Mouse (Mus musculus) erythroid progenitor cell, adult 5-6 weeks (primary cell): Measurements from ENCODE around the gene Wdr76. TPM values are rescaled to one million over a fixed set of nuclear protein-coding genes. Genes with fewer than 3 reads are reported as not detected.
"Not testable (repeated sequence)": the region's sequence is repeated elsewhere in the genome, so short reads cannot be mapped to it uniquely, and the experiment has no call there.

Experiments
- ATAC-seq: replicated peaks from 2 replicates; pipeline ENCODE4 v1.8.0; 2016; ENCODE audit warnings: moderate number of reproducible peaks, mild to moderate bottlenecking, moderate TSS enrichment, inconsistent platforms; ENCODE audit not compliant: poor library complexity, low FRiP score, severe bottlenecking
- total RNA-seq, 2 experiments: library from RNA; stranded (forward) in 1 of 2; stranded (reverse) in 1 of 2; fragments of 150-400 nt in 1 of 2; fragments of 186-747, 209-891 nt in 1 of 2; gene quantifications; 2 replicates each; pipeline versions ENCODE4 v1.2.3 to v1.2.4; 2015 to 2017; ENCODE audit warnings: low replicate concordance in 2 of 2

The Wdr76 gene
- total RNA-seq, 2 experiments from 2014 or later, result 35.3 to 39.0 TPM

DNA sequence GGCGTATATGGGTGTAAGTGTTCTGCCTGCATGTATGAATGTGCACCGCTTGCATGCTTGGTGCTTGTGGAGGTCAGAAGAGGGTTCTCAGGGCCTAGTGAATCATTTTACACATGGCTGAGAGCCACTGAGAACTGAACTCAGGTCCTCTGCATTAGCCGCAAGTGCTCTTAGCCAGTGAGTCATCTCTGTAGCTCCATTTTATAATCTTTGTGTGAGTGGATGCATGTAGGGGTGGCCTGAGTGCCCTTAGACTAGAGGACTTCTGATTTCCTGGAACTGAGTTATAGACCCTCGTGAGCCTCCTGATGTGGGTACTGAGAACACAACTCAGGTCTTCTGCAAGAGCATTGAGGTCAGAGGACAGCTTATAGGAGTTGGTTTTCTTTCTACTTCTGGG, 7.7 kb downstream of the Wdr76 start:
- no peak for ATAC-seq

GRCm38 (mm10) chr2:121518106-121518505, 11.6 kb downstream of the Wdr76 start:
- no peak for ATAC-seq

GRCm38 (mm10) chr2:121518711-121519110, 12.2 kb downstream of the Wdr76 start:
- ATAC-seq, result not testable (repeated sequence)

GRCm38 (mm10) chr2:121522006-121522405, 15.5 kb downstream of the Wdr76 start:
- no peak for ATAC-seq

DNA sequence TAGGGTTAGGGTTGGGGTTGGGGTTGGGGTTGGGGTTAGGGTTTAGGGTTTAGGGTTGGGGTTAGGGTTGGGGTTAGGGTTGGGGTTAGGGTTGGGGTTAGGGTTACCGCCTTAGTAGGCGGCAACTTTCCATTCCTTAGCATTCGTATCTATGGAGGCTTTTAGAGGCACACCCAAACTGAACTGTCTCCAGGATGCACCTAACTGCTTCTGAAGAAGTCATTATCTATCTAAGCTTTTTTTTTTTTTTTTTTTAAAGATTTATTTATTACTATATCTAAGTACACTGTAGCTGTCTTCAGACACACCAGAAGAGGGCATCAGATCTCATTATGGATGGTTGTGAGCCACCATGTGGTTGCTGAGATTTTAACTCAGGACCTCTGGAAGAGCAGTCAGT, 16.3 kb downstream of the Wdr76 start:
- not testable (repeated sequence) for ATAC-seq

GRCm38 (mm10) chr2:121525056-121525455, 18.5 kb downstream of the Wdr76 start:
- no peak for ATAC-seq

- no peak for ATAC-seq
Observed at GRCm38 (mm10) chr2:121544829-121545228, 38.3 kb downstream of the Wdr76 start.

- ATAC-seq, result no peak
Observed at GRCm38 (mm10) chr2:121549630-121550029, 43.1 kb downstream of the Wdr76 start.

DNA sequence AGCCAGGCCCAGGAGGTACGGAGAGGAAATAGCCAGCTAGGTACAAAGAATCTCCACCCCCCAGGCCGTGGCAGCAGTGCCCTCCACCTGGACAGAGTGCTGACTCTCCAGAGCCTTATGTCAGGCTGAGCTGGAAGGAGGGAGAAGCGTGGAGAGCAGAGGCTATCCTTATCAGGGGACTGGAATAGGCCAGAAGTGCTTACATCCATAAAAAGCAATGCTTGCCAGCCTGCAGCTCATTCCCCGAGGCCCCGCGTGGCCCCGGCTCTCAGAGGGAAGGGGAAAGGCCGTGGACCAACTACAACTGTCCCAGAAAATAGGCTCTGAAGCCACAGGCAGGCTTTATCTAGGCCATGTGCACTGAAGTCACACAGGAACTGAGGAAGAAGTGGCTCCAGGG, 44.7 kb downstream of the Wdr76 start:
- ATAC-seq, result no peak

DNA sequence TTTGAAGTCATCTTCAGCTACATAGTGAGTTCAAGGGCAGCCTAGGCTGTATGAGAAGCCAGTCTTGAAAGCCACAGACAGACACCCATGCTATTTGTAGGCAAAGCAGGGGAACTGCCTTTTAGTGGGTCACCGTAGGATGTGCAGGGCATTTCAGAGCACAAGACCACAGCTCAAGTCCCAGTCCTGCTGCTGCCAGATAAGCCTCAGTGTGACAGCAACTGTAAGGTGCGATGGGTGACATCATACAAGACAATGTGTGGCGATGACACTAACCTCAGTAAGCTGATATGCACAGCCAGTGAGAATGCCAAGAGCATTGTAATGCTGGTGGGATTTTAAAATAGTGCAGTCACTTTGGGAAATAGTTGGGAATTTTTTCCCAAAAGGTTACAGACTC, 56.6 kb downstream of the Wdr76 start:
- no peak for ATAC-seq

DNA sequence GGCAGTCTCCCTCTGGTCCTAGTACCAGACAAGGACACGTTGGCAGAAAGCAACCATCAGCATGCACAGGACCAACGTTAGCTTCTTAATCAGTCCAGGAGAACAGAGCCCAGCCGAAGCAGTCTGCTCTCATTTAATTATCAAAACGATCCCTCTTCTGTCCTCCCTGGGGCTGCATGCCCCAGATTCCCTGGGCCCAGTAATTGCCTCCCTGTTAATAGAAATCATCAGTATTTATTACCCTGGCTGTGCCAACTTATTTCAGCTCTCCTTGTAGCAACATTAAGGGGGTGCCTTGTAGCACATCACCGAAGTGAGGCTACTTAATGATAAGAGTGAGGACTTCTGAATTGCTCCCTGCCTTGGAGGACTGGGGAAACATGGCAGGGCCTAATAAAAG, 59.4 kb downstream of the Wdr76 start:
- no peak for ATAC-seq

- ATAC-seq, result no peak
Observed at GRCm38 (mm10) chr2:121570049-121570448, 63.5 kb downstream of the Wdr76 start.

DNA sequence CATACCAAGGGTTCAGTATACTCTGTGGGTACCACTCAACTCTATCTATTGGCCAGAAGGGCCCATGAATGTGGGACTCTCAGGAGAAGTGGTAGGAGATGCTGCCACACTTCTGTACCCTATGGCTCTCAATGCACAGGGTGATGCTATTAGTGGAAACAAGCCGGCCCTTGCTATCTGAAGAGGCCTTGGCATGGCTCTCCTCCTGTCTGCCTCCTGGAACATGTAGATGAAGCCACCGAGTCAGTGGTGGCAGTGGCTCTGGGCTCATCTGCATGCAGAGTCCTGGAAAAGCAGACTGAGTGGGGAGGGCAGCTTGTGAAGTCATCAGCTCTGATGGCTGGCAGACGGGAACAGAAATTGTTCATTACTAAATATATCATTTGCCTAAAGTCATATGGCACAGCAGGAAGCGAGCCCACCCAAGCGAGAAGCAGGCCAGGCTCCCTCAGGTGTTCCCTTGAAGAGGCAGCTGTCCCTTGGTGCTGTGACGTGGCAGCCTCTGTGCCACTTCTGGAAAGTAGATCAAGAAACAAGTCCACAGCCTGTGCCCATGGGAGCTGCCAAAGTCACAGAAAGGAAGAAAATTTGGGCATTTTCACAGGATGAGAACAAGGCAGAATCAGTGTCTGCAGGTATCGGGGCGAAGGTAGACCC, 64.6 kb downstream of the Wdr76 start:
- no peak for ATAC-seq

- peak; percentile 69 for ATAC-seq
Observed at GRCm38 (mm10) chr2:121571780-121572179, 65.3 kb downstream of the Wdr76 start.

- no peak for ATAC-seq
Observed at GRCm38 (mm10) chr2:121574066-121574630, 67.6 kb downstream of the Wdr76 start.

DNA sequence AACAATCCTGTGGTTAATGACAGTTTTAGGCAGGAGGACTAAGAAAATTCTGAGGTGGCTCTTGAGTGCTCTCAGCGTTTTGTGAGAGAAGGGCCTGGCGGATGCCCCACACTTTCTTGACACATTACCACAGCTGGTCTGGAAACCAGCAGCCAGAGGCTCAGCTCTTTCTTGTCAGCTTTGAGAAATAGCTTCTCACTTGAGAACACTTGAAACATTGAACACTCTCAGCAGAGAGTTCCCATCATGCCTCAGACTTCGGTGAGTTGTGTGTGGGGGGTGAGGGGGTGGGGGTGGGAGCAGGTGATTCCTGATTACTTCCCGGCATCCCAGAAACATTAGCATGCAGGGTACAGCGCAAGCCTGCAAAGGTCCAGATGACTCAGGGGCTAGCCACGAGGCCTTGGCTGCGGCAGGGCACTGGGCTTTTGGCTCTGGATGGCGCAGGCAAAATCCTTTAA, 69.2 kb downstream of the Wdr76 start:
- no peak for ATAC-seq

- ATAC-seq, result no peak
Observed at GRCm38 (mm10) chr2:121582809-121583376, 76.4 kb downstream of the Wdr76 start.

DNA sequence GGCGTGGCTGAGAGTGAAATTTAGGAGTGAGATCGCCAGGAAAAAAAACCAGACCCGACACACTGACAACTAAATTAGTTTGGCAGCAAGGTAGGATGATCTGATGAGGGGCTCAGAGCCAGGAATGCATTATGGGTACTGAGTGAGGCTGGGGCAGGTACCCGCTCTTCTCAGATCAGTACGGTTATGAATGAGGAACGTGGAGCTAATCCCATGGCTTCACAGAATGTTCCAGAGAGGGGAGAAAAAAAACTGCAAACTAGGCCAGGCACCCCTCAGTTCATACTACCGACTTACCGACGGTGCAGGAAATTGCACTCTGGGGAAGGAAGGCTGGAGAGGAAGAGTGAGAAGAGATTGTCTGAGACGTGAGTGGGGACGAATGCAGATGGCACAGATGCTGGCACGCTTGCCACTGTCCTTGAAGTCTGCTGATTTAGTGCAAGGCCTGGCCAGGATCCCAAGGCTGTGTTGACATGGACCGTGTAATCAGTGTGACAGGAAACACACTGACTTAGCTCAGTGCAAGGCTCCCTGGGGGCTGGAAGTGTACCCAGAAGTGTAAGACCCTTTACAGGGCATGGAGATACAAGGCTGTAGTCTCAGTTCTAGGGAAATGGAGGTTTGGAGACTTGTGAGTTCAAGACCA, 77.1 kb downstream of the Wdr76 start:
- ATAC-seq, result no peak

- no peak for ATAC-seq
Observed at GRCm38 (mm10) chr2:121584705-121585104, 78.2 kb downstream of the Wdr76 start.

DNA sequence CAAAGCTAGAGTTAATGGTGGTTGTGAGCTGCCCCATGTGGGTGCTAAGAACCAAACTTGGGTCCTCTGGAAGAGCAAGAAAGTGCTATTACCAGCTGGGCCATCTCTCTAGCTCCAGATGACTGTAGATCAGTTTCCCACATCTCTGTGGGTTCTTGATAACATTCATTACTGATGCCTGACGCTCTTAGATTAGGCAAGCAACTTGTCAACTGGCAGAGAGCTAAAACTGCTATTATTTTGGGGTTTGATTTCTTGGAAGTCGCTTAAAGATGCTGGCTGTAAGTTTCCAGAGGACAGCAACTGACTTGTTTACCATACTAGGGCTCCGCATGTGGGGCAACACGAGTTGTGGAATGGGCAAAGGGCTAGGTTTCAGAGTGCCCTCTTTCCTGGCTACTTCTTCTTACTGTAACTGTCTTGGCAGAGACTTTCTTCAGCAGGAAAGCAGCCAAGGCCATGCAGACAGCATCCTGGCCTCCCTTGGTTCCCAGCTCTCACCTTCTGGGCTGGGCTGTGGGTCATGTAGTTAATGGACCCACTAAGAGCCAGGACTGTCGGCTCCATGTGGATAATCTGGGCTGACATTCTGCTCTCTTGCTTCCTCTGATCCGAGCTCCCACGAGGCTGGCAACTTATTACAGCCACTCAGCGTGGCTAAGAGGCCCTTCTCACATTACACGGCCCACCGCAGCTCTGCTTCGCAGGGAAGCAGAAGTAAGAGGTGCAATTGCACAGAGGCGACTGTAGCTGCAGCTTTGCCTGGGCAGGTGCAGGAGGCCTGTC, 81.2 kb downstream of the Wdr76 start:
- ATAC-seq, result no peak
